Mouse (Mus musculus) R1 (cell line): ENCODE data around the gene Gm17622.

ENCODE experiments used
- DNase-seq: peaks from one replicate; pipeline ENCODE4 v3.0.0-alpha.2; 2018; ENCODE audit warnings: low read depth, low spot score

The Gm17622 gene

DNA sequence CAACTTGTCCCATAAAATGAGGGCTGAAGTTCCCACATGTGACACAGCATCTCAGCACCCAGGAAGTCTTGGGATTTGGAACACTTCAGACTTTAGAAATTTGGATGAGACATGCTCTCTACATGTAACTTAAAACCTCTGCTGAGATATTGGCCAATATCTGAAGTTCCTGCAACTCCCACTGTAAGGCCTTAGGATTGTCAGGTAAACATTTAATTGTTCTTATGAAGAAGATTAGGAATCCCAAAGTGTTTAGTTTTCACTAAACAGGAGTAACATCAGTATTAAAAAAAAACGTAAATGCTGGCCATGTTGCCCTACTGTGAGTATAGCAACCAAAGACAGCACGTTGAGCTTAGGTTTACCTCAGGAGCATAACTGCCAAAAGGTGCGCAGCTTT, at the start of gene Gm17622:
Gene Gm17622 (plus strand): TSS at position 301 of the 400 bp plus-strand sequence.
- DNase-seq = no peak

DNA sequence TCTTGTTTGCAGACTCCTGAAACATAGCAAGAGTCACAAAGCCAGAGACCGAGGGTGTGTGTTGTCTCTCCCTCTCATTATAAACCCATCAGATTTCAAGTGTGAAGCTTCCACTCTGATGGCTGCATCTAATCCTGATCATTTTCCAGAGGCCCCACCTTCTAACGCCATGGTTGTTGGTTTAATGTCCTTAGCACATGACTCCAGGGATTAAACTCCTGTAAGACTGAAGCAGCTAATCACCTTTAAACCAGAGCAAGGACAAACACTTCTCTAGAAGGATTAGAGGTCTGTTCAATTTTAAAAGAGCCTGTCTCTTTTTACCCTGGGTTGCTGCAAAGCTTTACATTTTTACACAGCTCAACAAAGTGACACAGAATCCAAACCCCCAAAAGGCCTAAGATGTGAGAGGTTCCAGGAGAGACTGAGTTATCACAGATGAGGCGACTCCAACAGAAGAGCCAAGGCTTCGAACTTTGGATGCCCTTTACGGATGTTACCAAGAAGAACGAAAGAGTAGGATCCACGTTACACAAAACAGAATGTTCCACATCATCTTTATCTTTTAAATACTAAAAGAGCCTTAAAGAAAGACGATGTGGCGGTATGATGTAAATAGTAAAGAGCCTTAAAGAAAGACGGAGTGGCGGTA, 40.2 kb upstream of the Gm17622 start:
- DNase-seq = no peak

DNA sequence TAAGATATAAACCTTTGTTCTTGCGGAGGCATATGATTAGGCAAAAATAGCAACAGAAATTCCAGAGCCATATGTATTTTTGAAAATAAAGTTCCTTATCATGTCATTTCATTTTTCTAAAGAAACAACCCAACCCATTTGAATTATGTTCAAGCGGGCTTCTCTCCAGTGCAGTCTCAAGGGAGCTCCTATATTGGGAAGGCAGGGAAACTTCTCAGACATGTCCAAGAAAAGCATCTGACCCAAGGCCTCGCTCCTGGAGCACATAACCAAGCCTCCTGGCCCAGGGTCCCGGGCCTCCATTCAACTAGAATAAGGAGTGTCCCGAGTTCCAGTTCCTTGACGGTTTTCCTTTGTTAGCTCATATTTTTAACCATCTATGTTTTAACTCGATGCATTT, 39.7 kb upstream of the Gm17622 start:
- DNase-seq = no peak

DNA sequence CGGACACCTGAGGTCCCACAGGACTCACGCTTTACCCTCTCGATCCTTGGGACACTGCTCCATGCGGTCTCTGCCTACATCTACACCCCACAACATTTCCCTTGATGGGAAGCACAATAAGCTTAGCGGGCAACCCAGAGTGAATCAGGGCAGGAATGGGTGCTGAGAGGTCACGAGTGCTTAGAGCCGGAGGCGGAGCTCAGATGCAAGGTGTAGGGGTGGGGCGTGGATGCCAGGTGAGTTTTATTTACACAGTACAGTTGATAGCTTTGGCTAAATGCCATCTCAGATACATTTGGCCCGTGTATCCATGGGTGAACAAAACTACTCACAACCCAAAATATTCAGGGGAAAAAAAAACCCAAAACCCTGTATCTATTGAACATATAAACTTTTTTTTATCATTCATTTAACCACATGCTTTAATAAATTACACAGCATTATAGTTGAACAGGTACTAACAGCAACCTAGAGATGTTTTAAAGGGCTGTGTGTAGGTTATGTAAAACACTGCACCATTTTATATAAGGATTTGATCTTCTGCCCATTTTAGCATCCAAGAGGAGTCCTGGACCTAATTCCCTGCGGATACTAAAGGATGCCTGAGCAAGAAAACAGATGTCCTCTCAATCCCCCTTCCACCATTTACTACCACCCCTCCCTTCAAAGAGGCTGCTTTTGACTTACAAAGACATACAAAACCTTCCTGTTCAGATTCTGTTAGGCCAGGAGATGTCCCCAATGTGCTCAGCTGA, 39.0 kb upstream of the Gm17622 start:
- DNase-seq = no peak

DNA sequence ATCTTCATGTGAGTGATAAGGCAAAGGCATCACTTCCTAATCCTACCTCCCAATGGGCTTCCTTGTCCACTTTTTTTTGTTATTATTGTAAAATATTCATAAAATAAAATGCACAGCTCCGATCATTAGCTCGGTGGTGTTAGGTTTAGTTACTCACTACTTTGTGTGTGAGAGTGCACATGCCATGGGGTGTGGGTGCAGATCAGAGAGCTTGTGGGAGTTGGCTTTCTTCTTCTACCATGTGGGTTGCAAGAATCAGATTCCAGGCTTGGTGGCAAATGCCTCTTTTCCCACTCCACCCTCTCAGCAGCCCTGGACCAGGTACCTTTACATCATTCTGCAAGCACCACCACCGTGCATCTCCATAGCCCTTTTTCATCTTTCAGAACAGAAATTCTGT, 37.9 kb upstream of the Gm17622 start:
- no peak for DNase-seq

DNA sequence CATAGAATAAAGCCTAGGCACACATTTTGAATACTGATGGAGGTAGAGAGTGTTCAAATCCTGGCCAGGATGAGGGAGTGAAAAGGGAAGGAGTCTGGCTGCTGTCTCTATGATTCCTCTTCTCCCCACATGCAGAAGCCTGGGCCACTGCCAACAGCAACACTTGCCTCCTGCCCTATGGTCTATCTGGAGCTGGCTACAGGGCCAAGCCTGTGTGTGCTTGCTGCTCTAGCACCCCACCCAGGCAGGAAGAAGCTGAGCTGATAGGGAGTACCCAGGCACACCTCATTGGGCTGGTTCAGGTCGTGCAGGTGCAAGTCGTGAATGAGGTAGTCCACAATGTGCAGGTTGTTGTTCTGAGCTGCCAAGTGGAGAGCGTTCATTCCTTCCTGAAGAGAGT, 36.2 kb upstream of the Gm17622 start:
- DNase-seq = no peak

DNA sequence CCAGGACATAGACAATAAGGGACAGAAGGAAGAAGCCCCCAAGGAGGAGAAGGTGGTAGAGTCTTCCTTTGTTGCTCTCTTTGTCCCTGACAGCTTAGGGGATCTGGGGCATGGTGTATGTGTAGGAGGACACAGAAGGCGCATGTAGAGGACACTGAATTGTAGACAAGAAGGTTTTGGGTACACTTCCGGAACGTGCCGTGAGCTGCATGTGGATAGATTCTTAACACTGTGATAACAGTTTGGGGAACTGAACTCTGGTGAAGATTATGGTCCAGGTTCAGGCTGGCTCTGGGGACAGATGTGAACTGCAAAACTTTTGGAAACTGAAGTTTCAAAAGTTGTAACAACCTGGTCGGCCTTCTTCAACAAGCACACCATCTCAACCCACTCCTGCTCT, 33.0 kb upstream of the Gm17622 start:
- no peak for DNase-seq

DNA sequence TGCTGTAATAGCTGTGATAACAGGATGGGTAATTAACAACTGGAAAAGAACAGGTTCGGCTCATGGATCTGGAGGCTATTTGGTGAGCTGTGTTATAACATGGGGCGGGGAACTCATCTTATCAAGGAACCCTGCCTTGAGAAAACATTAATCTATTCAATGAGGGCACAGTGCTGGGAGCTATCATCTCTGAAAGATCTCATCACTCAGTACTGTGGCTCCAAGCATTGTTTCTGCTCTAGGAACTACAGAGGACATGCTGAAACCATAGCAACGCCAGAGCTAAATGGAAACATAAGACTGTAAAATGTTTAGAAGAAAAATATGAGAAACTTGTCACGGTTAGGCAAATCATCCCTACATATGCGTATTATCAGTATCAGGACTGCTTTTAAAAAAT, 32.5 kb upstream of the Gm17622 start:
- DNase-seq = no peak

DNA sequence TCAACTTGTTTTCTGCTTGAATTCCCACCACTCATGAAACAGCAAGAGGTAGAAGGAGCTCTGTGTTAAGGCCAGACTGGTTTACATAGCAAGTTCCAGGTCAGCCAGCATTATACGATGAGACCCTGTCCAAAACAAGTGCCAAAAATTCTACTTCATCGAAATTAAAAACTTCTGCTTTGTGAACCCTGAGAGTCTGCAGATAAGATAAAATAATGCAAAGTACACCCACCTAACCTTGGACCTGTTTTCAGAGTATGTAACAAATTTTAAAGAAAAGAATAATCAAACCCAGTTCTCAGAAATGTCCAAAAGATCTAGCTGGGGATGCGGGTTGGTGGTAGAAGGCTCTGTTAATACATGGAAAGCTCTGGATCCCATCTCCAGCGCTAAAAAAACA, 31.9 kb upstream of the Gm17622 start:
- DNase-seq = no peak

DNA sequence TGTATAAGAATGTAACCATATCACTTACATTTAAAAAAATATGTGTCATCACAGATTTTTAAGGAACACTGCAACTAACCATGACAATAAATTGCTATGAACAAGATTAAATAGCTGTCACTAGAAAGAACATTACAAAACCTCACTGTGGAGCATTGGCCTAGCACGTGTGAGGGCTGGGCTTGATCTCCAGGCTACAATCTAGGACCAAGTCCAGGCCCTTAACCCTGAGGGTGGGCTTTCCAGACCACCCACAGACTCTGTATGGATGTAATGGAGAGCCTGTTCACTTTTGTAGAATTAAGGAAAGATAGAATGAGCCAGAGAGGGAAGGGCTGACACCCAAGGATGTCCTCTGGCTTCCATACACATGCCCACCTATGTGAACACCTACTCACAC, 27.9 kb upstream of the Gm17622 start:
- no peak for DNase-seq

DNA sequence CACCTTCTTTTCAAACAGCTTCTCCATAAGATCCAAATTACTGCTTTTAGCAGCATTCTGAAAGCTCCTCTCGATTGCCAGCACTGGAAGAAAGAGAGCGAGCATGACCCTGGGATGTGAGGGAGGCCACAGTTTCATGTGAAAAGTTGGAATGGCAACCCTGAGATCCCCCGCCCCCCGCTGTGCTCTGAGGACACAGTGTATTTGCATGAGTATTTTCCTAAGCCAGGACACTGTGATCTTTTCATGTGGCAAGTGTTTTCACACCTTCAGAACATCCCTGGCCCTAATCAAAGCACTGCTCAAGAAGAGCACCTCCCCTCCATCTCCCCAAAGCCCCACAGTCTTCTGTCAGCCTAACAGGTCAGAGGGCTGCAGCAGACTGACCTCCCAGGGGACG, 25.2 kb upstream of the Gm17622 start:
- peak; percentile 33 for DNase-seq

DNA sequence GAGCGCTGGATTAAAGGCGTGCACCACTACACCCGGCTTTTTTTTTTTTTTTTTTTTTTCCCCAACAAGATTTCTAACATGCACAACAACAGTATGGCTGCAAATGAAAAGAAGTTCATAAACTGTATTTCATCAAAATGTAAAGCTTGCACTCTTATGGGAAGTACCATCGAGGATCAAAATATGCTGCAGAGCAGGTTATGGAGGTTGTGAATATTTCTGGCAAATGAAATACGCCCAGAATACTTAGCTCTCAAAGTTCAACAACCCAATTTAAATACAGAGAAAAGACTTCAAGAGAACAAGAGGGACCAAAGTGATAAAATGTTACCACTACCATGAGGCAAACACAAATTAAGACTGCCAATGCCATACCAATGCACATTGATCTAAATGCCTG, 21.9 kb upstream of the Gm17622 start:
- no peak for DNase-seq

DNA sequence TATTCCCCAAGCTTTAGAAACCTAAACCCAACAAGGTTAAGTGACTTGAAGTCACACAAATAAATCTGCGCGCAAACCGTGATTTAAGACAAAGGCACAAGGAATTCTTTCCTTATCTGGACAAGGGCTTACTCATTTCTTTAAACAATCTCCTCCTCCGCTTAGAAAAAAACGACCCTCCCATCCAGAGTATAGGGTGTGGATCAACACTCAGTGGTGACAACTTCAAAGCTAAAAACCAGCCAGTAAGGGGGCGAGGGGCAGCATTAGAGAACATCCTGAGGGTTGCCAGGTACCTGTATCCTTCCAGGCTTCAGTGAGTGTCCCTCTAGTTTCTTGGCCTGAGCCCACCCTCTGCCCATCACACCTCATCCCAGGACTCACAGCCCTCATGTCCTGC, 20.0 kb upstream of the Gm17622 start:
- no peak for DNase-seq

DNA sequence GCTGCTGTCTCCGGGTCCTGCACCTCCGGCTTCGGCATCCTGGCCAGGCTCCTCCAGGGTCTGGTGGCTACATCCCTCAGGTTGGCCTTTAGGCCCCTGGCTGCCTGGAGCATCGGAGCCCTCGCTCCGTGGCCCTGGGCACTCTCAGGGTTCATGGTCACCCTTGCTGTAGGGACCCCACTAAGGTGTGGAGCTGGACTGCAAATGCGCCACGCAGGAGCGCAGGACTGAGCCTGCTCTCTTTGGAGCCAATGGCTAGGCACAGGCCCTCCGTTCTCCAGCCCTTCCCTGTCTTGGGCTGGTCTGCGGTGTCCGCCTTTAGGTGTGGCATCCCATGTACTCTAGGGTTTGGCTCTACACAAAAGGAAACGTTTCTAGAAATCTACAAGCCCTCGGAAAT, 19.6 kb upstream of the Gm17622 start, which contains the start of gene Ankdd1b:
Gene Ankdd1b (minus strand): TSS at position 242 of the 400 bp plus-strand sequence.
- no peak for DNase-seq

DNA sequence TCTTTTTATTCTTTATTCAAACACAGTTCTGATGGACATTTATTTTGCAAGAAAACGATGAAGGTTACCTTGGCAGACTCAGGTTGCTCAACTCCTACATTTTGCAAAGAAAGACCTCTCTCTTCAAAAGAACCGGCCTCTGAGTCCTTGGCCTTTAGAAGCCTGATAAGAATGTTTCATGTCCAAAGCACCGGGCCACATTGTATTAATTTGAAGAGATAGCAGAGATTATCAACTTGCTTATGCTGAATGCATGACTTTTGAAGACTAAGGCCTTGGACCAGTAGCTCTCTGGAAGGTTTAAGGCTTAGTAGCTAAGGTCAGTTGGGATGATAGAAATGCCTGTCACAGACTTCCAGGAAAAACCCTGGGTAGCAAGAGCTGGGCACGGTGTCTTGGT, 13.3 kb upstream of the Gm17622 start:
- no peak for DNase-seq

DNA sequence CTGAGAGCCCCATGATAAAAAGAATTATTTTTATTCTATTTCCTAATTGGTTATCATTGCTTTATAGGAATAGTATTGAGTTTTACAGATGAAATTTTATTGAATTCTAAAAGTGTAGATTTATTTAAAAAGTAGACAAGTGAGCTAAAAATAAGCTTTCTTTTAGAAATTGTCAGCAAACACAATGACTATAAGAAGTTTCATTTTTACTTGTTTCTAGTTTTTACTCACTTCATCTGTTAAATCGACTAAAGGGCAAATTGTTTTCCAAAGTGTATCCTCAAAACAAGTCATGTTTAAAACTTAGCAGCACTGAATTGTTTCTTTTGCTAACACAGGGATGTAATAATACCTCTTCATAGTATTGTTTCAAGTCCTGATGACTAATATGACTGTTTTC, 11.5 kb upstream of the Gm17622 start:
- DNase-seq = no peak

DNA sequence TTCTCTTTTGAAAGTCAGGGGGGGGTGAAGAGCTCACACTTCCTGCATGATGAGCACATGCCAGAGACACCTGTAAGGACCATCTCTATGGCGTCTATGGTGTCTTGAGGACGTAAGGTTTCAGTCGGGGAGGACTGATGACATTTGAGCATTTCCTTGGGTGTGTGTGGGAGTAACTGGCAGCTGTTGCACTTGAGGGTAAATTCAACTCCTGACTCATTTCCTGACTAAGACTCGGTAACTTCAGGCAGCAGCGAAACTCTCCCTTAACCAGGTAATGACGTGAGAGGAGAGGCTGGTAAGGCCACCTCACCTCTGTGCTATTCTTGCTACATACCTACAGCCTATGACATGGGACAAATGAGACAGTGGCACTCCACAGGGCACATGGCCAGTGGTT, 3.3 kb upstream of the Gm17622 start:
- no peak for DNase-seq

DNA sequence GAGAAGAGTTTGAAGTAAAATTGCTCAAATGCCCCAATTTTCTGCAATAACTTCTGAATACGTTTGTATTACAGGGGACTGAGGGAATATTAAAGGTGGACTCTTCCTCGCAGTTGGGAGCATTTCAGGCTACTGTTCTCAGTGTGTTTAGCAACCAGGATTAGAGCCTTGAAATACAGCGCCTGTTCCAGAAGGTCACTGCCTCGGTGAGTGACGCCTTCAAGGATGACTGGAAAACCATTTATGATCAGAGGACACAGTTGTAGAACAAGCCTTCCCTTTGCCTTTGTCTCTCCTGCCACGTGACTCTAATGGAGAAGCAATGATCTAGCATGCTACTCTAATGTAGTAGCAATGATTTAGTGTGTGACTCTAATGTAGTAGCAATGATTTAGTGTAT, 2.6 kb upstream of the Gm17622 start:
- no peak for DNase-seq

DNA sequence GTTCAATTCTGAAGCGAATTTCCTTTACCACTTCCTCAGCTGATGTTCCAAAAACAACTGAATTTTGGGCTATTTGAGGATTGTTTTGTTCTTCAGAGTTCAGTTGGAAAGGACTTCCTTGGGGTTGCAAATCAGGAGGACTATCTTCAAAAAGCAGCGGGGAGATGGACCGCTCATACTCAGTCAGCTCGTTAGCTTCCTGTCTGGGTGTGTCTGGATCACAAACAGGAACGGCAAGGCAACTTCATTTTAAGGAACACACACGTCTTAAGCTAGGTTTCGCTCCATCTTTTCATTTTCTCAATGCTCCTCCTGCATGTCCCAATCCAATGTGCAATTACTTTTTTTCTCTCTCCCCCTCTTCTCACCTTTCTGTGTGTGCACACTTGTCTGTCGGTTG, 6.1 kb downstream of the Gm17622 start:
- no peak for DNase-seq

DNA sequence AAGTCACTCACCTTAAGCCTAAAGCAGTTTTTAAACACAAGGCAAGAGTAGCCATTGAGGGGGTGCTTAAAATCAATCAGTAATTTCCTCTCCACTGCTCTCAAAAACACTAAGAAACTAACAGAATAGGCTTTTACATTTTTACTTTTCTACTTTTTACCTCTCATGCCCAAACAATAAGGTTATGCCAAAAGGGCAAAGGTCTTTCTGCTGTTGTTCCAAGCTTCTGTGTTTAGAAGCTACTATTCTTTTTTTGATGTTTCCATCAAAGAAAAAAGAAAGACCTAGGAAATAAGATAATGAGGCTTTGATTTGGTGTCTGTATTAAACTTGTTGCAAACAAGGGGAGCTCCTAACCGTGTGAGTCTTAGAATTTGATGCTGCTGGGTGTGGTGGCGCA, 9.4 kb downstream of the Gm17622 start:
- no peak for DNase-seq

DNA sequence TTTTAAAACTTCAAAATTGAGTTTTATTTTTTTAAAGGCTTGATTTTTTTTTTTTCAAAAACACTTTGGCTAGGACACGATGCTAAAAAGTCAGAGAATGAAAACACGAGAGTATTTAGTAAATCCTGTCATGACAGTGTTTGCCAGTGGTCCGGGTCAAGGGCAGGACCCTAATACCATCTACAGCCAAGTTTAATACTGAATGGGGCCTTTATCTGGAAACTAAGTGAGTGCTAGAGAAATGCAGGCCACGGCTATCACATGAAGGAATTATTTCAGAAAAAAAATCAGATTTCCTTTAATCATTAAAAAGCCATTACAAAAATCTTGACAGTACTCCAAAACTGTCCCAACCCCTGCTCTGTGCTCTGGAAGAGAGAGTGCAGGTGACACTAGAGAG, 15.1 kb downstream of the Gm17622 start:
- DNase-seq = no peak

DNA sequence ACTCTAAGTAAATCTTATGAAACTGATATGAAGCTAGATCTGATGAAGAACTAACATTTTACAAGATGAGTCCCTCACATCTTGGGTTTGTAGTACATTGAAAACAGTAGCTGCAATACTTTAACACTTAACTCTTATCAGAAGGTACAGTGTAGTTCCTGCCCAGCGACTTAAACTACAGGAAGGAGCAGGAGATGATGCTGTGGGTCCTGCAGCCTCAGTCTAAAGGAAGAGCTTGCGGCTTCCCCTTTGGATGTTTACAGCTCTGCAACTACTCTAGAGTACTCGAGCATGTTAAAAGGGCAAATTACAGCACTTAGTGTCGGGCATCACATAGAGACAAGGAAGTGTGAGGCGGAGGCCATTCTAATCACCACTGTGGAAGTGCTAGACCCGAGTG, 15.8 kb downstream of the Gm17622 start:
- no peak for DNase-seq

DNA sequence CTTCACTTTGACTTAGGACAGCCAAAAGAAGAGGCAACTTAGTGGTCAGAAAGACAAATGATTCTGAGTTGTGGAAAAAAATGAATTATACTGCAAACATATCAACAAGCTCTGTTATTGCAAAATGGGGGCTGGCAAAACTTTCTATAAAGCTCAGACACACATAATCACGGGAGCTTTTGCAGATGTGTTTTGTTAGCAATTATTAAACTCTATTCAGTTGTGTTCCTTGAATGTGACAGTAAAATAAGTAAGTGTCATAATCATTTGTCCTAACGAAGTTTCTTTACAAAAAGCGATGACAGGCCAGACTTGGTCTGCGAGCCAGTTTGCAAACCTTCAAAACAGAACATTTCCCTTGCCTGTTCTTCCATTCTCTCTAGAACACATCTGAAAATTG, 17.0 kb downstream of the Gm17622 start:
- no peak for DNase-seq

DNA sequence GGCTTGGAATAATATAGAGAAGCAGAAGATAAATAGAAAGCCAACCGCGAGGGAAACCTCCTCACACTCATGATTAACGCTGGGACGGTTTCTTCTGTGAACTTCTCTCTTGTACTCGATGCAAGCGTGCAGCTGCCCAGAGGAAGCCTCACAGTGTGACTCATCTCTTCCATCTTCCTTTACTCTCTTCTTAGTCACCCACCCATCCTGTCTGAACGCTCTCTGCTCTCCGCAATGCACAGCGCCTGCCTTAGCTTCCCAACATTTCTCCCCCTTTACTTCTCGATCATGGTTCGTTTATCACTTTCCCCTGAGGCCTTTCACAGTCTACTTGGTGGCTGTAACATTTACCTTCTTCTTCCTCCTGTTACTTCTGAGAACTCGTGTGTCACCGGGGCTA, 20.1 kb downstream of the Gm17622 start:
- DNase-seq = no peak
